Mouse (Mus musculus) left cerebral cortex, adult 9 months (tissue): ENCODE measurements around the gene Rprm.
A peak's percentile ranks its signal among the peaks of the same experiment; 100 is the strongest.

Experiments used
- DNase-seq, 2 experiments: peaks; one replicate each; pipeline ENCODE4 v3.0.0; 2022; ENCODE audit warnings: low spot score in 2 of 2

Gene Rprm

GRCm38 (mm10) chr2:54085430-54086087 is at the start of gene Rprm:
Gene Rprm (minus strand): TSS chr2:54085552.
- peak; percentile 56 to 92 for DNase-seq

GRCm38 (mm10) chr2:54119305-54119704 is 34.0 kb upstream of the Rprm start:
- DNase-seq, result no peak

- DNase-seq, result peak in 1 of 2 experiments; percentile 28
Observed at GRCm38 (mm10) chr2:54118881-54119280, 33.5 kb upstream of the Rprm start.

GRCm38 (mm10) chr2:54111294-54111693 is 25.9 kb upstream of the Rprm start:
- no peak for DNase-seq

GRCm38 (mm10) chr2:54106232-54106726 is 20.9 kb upstream of the Rprm start:
- no peak for DNase-seq

GRCm38 (mm10) chr2:54099939-54100338 is 14.6 kb upstream of the Rprm start:
- DNase-seq, result no peak

- DNase-seq, result no peak
Observed at GRCm38 (mm10) chr2:54092616-54093015, 7.3 kb upstream of the Rprm start.

GRCm38 (mm10) chr2:54086254-54086653 is 902 bp upstream of the Rprm start:
- peak in 1 of 2 experiments; percentile 61 for DNase-seq

GRCm38 (mm10) chr2:54084737-54085429 is 469 bp downstream of the Rprm start:
- DNase-seq, result no peak

GRCm38 (mm10) chr2:54083861-54084736 is 1.3 kb downstream of the Rprm start:
- DNase-seq, result no peak

- DNase-seq, result no peak
Observed at GRCm38 (mm10) chr2:54078961-54079360, 6.4 kb downstream of the Rprm start.

- no peak for DNase-seq
Observed at GRCm38 (mm10) chr2:54071526-54071925, 13.8 kb downstream of the Rprm start.

- DNase-seq, result no peak
Observed at GRCm38 (mm10) chr2:54062421-54062820, 22.9 kb downstream of the Rprm start.

GRCm38 (mm10) chr2:54061039-54061438 is 24.3 kb downstream of the Rprm start:
- DNase-seq, result peak in 1 of 2 experiments; percentile 3
